ENCODE assay signal across 8 mouse cellular contexts in genomic region chr6:115993463-115994145, GRCm38 (mm10). TPM values are rescaled to one million over a fixed set of nuclear protein-coding genes. Genes with fewer than 3 reads are reported as not detected.
DNase-seq lines count a peak whose midpoint lies in the region; ATAC-seq and TF ChIP-seq lines count a peak whose summit lies in the region.

No protein-coding gene starts in this region.

- peaks cover 28% of the 10 kb centered on the region for H3K4me1 ChIP-seq in erythroblast, embryonic 14.5 days (ENCODE audit: control insufficient read depth)
- peaks cover 45% of the 10 kb centered on the region for H3K4me1 ChIP-seq in brown adipose tissue, adult 24 weeks (ENCODE audit: control insufficient read depth, insufficient read depth, insufficient read length, low read length)
- H3K4me1 ChIP-seq in midbrain, embryonic 14.5 days (ENCODE audit: control insufficient read depth, insufficient read depth, low read length), result peaks cover 17% of the 10 kb centered on the region

- 3% methylated on average over 84 of the region's 86 CpGs for WGBS in midbrain, embryonic 14.5 days

- peaks cover 41% of the 10 kb centered on the region for H3K79me2 ChIP-seq in C2C12 (ENCODE audit: control insufficient read depth, insufficient read depth)

- H3K79me3 ChIP-seq in C2C12 (ENCODE audit: low read depth), result peaks cover 5% of the 10 kb centered on the region

- no peak for ATAC-seq in erythroblast, adult 5-6 weeks (replicated peaks; ENCODE audit: low FRiP score, poor library complexity, severe bottlenecking)
- peak; percentile 9 for ATAC-seq in inflammation-experienced regulatory T-cells, adult 6 months
- no peak for ATAC-seq in midbrain, embryonic 14.5 days (ENCODE audit: low FRiP score, low TSS enrichment)

- H3K9ac ChIP-seq in midbrain, embryonic 14.5 days (replicated peaks; ENCODE audit: low read length), result 0 out of 2 replicates have a peak overlapping the region, but pooled peaks have one; percentile 12

- DNase-seq in midbrain, embryonic 14.5 days, result peak; percentile 65
- no peak for DNase-seq in layer of hippocampus, adult 9-10 months (ENCODE audit: low spot score)
- no peak for DNase-seq in urinary bladder, postnatal 25 days (ENCODE audit: low spot score)

- H3K36me3 ChIP-seq in erythroblast, embryonic 14.5 days (ENCODE audit: control insufficient read depth), result no peaks in the 10 kb centered on the region
- no peaks in the 10 kb centered on the region for H3K36me3 ChIP-seq in C2C12 (ENCODE audit: control insufficient read depth, insufficient read depth)
- H3K36me3 ChIP-seq in midbrain, embryonic 14.5 days (ENCODE audit: control insufficient read depth, insufficient read depth, low read length), result no peaks in the 10 kb centered on the region

- H3K4me3 ChIP-seq in erythroblast, embryonic 14.5 days (replicated peaks), result peak overlapping the region; percentile 63
- peak overlapping the region; percentile 37 for H3K4me3 ChIP-seq in C2C12 (ENCODE audit: insufficient read depth, poor library complexity, severe bottlenecking)
- peak overlapping the region; percentile 75 for H3K4me3 ChIP-seq in brown adipose tissue, adult 24 weeks (ENCODE audit: insufficient read depth, low read depth, low read length)
- peak overlapping the region; percentile 48 for H3K4me3 ChIP-seq in midbrain, embryonic 14.5 days (replicated peaks; ENCODE audit: low read depth, low read length)

- no peak for TF ChIP-seq CTCF in C2C12 (IDR thresholded peaks at IDR 0.05; ENCODE audit: control insufficient read depth, insufficient read depth, insufficient read length)

- H3K27ac ChIP-seq in brown adipose tissue, adult 24 weeks (replicated peaks; ENCODE audit: low read depth, low read length), result peak overlapping the region; percentile 79
- no peak overlapping the region for H3K27ac ChIP-seq in midbrain, embryonic 14.5 days (replicated peaks; ENCODE audit: low read depth, low read length)

- H3ac ChIP-seq in C2C12 (ENCODE audit: control insufficient read depth, insufficient read length, low read depth), result peak overlapping the region; percentile 82

- H3K4me2 ChIP-seq in midbrain, embryonic 14.5 days (ENCODE audit: low read length), result peak overlapping the region; percentile 82

- H3K27me3 ChIP-seq in erythroblast, embryonic 14.5 days (ENCODE audit: control insufficient read depth), result peaks cover 79% of the 10 kb centered on the region
- H3K27me3 ChIP-seq in C2C12 (ENCODE audit: control insufficient read depth, insufficient read depth, insufficient read length), result no peaks in the 10 kb centered on the region
- H3K27me3 ChIP-seq in midbrain, embryonic 14.5 days (ENCODE audit: control insufficient read depth, insufficient read depth, low read length), result peaks cover 44% of the 10 kb centered on the region

- peaks cover 11% of the 10 kb centered on the region; the same call in 1 of the 2 replicates for H3K9me3 ChIP-seq in erythroblast, embryonic 14.5 days (ENCODE audit: control insufficient read depth, low read length)
- H3K9me3 ChIP-seq in midbrain, embryonic 14.5 days (ENCODE audit: control insufficient read depth, low read length), result no peaks in the 10 kb centered on the region

TF ChIP-seq in C2C12, 6 proteins besides CTCF, POLR2A, EP300 and RAD21:
- TF ChIP-seq CEBPB (IDR thresholded peaks at IDR 0.05; ENCODE audit: low read depth), result no peak
- no peak for TF ChIP-seq USF1 (IDR thresholded peaks at IDR 0.05; ENCODE audit: low read depth)
- no peak for TF ChIP-seq MAX (IDR thresholded peaks at IDR 0.05)
- TF ChIP-seq MYOD1 (IDR thresholded peaks at IDR 0.05; ENCODE audit: control insufficient read depth, insufficient read length, low read depth), result no peak
- no peak for TF ChIP-seq MYOG (IDR thresholded peaks at IDR 0.05; ENCODE audit: control insufficient read depth, extremely low read depth, insufficient read length)
- no peak for TF ChIP-seq FOSL1 (IDR thresholded peaks at IDR 0.05; ENCODE audit: insufficient read depth, low read length, poor library complexity, severe bottlenecking)
TF ChIP-seq in C2C12: peak in this region for 0.

RNA-seq across cellular contexts. Expression of gene Plxnd1, which starts 1.2 kb away (rescaled TPM):
- polyA plus RNA-seq in erythroblast, embryonic 14.5 days (2012), result 0.11 and 0.18 TPM in 2 replicates
- total RNA-seq in erythroblast, adult 5-6 weeks (2015; ENCODE audit: low replicate concordance), result 10.0 and 55.1 TPM in 2 replicates
- 11.8 and 18.1 TPM in 2 replicates for total RNA-seq in erythroblast, adult 5-6 weeks (2017; ENCODE audit: low replicate concordance)
- 14.8 TPM for polyA plus RNA-seq in C2C12 (2012; fragmentation: generic; extraction: Trizol)
- 20.2 and 24.0 TPM in 2 replicates for polyA plus RNA-seq in brown adipose tissue, adult 24 weeks (2012; ENCODE audit: insufficient read depth, insufficient read length, missing spikeins)
- 10 to 100 TPM in 1 of 3 experiments, 1 to 10 TPM in 2; 7.4 to 12.5 (median 8.0) TPM for polyA plus RNA-seq in inflammation-experienced regulatory T-cells, adult 6 months (2017; shearing (Covaris generic))
- polyA plus RNA-seq in midbrain, embryonic 14.5 days (2014; fragmentation: Nextera tagmentation; extraction: Ambion mirVana), result 3.9 and 9.0 TPM in 2 replicates

RNA-seq across cellular contexts. Expression of gene H1foo, which starts 48.9 kb away (rescaled TPM):
- polyA plus RNA-seq in erythroblast, embryonic 14.5 days (2012), result 0.09 TPM in 1 of 2 replicates, not detected in the other
- not detected in 2 replicates for total RNA-seq in erythroblast, adult 5-6 weeks (2015; ENCODE audit: low replicate concordance)
- not detected in 2 replicates for total RNA-seq in erythroblast, adult 5-6 weeks (2017; ENCODE audit: low replicate concordance)
- not detected for polyA plus RNA-seq in C2C12 (2012; fragmentation: generic; extraction: Trizol)
- polyA plus RNA-seq in brown adipose tissue, adult 24 weeks (2012; ENCODE audit: insufficient read depth, insufficient read length, missing spikeins), result not detected in 2 replicates
- not detected for polyA plus RNA-seq in inflammation-experienced regulatory T-cells, adult 6 months (2017; shearing (Covaris generic))
- polyA plus RNA-seq in midbrain, embryonic 14.5 days (2014; fragmentation: Nextera tagmentation; extraction: Ambion mirVana), result not detected in 2 replicates
